Mouse (Mus musculus) midbrain, embryonic 15.5 days (tissue): ENCODE data around the gene Tln2. TPM values are rescaled to one million over a fixed set of nuclear protein-coding genes. Genes with fewer than 3 reads are reported as not detected.

Source experiments
- ATAC-seq: fragments of 200-750 bp; cut with Nextera tagmentation; replicated peaks from 2 replicates; pipeline ENCODE4 v1.8.0; 2017; ENCODE audit warnings: moderate TSS enrichment
- H3K27ac ChIP-seq: fragments of 300-500 bp; sonication (generic); 2 replicates; pipeline ENCODE4 v1.5.1; 2015; ENCODE audit warnings: mild to moderate bottlenecking, inconsistent platforms
- H3K27me3 ChIP-seq: fragments of 300-500 bp; sonication (generic); replicated peaks from 2 replicates; pipeline ENCODE4 v1.6.1; 2015; ENCODE audit warnings: inconsistent platforms
- H3K36me3 ChIP-seq: fragments of 300-500 bp; sonication (generic); replicated peaks from 2 replicates; pipeline ENCODE4 v1.6.1; 2015; ENCODE audit warnings: inconsistent platforms
- H3K4me1 ChIP-seq: fragments of 300-500 bp; sonication (generic); 2 replicates; pipeline ENCODE4 v1.6.1; 2015; ENCODE audit warnings: inconsistent platforms
- H3K4me2 ChIP-seq: fragments of 300-500 bp; sonication (generic); 2 replicates; pipeline ENCODE4 v1.6.1; 2015; ENCODE audit warnings: inconsistent platforms, mild to moderate bottlenecking, moderate library complexity
- H3K4me3 ChIP-seq: fragments of 300-500 bp; sonication (generic); 2 replicates; pipeline ENCODE4 v1.5.1; 2015; ENCODE audit warnings: mild to moderate bottlenecking, inconsistent platforms
- H3K9ac ChIP-seq: fragments of 300-500 bp; sonication (generic); 2 replicates; pipeline ENCODE4 v1.6.1; 2015; ENCODE audit warnings: mild to moderate bottlenecking, inconsistent platforms
- H3K9me3 ChIP-seq: fragments of 300-500 bp; sonication (generic); 2 replicates; pipeline ENCODE4 v1.6.1; 2016; ENCODE audit warnings: inconsistent platforms
- WGBS: fragments of 180-500 bp; shearing (Covaris S2); methylation state at CpG from one replicate; pipeline ENCODE4 v1.1.7; 2015; ENCODE audit warnings: mixed read lengths; 5-methylcytosine and 5-hydroxymethylcytosine counted together
- polyA plus RNA-seq: library from polyadenylated mRNA; unstranded; fragments of >200 nt; fragmentation: Nextera tagmentation; extraction: Ambion mirVana; gene quantifications from 2 replicates; pipeline ENCODE4 v1.2.1, GENCODE M21; 2015

Gene Tln2
- polyA plus RNA-seq, 1 experiment from 2014 or later = 31.2 TPM

GRCm38 (mm10) chr9:67368078-67368477, 191.4 kb downstream of the Tln2 start:
- ATAC-seq = no peak
- no peak overlapping the region for H3K9ac ChIP-seq
- no peaks in the 10 kb centered on the region for H3K4me1 ChIP-seq
- no peak overlapping the region for H3K4me2 ChIP-seq
- no peak overlapping the region for H3K4me3 ChIP-seq
- no peaks in the 10 kb centered on the region for H3K27me3 ChIP-seq
- WGBS = 94% methylated on average over 3 of the region's 3 CpGs
- H3K9me3 ChIP-seq = no peaks in the 10 kb centered on the region
- no peak overlapping the region for H3K27ac ChIP-seq
- no peaks in the 10 kb centered on the region for H3K36me3 ChIP-seq

- no peak overlapping the region for H3K9ac ChIP-seq
- H3K9me3 ChIP-seq = no peaks in the 10 kb centered on the region
- no peak overlapping the region for H3K4me3 ChIP-seq
- H3K27ac ChIP-seq = no peak overlapping the region
- no peaks in the 10 kb centered on the region for H3K36me3 ChIP-seq
- H3K4me1 ChIP-seq = no peaks in the 10 kb centered on the region
- H3K4me2 ChIP-seq = no peak overlapping the region
- no peak for ATAC-seq
- WGBS = 93% methylated on average over 10 of the region's 10 CpGs
- H3K27me3 ChIP-seq = no peaks in the 10 kb centered on the region
Measured at GRCm38 (mm10) chr9:67362511-67362910, 197.0 kb downstream of the Tln2 start.

GRCm38 (mm10) chr9:67362053-67362452, 197.4 kb downstream of the Tln2 start:
- Histone ChIP-seq H3K36me3 (no peaks in the 10 kb centered on the region), H3K9ac (no peak overlapping the region), H3K4me2 (no peak overlapping the region), H3K4me3 (no peak overlapping the region), H3K27me3 (no peaks in the 10 kb centered on the region), H3K4me1 (no peaks in the 10 kb centered on the region), H3K27ac (no peak overlapping the region), H3K9me3 (no peaks in the 10 kb centered on the region)
- WGBS = 49% methylated on average over 2 of the region's 2 CpGs
- no peak for ATAC-seq

GRCm38 (mm10) chr9:67361511-67361910, 198.0 kb downstream of the Tln2 start:
- Histone ChIP-seq H3K4me1 (no peaks in the 10 kb centered on the region), H3K36me3 (no peaks in the 10 kb centered on the region), H3K4me2 (no peak overlapping the region), H3K27me3 (no peaks in the 10 kb centered on the region), H3K4me3 (no peak overlapping the region), H3K9ac (no peak overlapping the region), H3K27ac (no peak overlapping the region), H3K9me3 (no peaks in the 10 kb centered on the region)
- 59% methylated on average over 5 of the region's 5 CpGs for WGBS
- ATAC-seq = no peak

GRCm38 (mm10) chr9:67354356-67354755, 205.1 kb downstream of the Tln2 start:
- no peak overlapping the region for H3K9ac ChIP-seq
- no peaks in the 10 kb centered on the region for H3K36me3 ChIP-seq
- H3K9me3 ChIP-seq = no peaks in the 10 kb centered on the region
- H3K4me2 ChIP-seq = no peak overlapping the region
- no peaks in the 10 kb centered on the region for H3K4me1 ChIP-seq
- H3K27ac ChIP-seq = no peak overlapping the region
- no peaks in the 10 kb centered on the region for H3K27me3 ChIP-seq
- 94% methylated on average over 14 of the region's 14 CpGs for WGBS
- no peak overlapping the region for H3K4me3 ChIP-seq
- ATAC-seq = no peak

- H3K27ac ChIP-seq = no peak overlapping the region
- H3K9me3 ChIP-seq = no peaks in the 10 kb centered on the region
- H3K4me3 ChIP-seq = no peak overlapping the region
- H3K9ac ChIP-seq = no peak overlapping the region
- H3K36me3 ChIP-seq = no peaks in the 10 kb centered on the region
- no peak overlapping the region for H3K4me2 ChIP-seq
- no peaks in the 10 kb centered on the region for H3K4me1 ChIP-seq
- WGBS = 81% methylated on average over 7 of the region's 7 CpGs
- no peaks in the 10 kb centered on the region for H3K27me3 ChIP-seq
- no peak for ATAC-seq
Measured at GRCm38 (mm10) chr9:67353365-67353764, 206.1 kb downstream of the Tln2 start.

- Histone ChIP-seq H3K9ac (no peak overlapping the region), H3K36me3 (no peaks in the 10 kb centered on the region), H3K27me3 (no peaks in the 10 kb centered on the region), H3K4me2 (no peak overlapping the region), H3K4me1 (no peaks in the 10 kb centered on the region), H3K4me3 (no peak overlapping the region), H3K27ac (no peak overlapping the region), H3K9me3 (no peaks in the 10 kb centered on the region)
- ATAC-seq = no peak
- 91% methylated on average over 7 of the region's 7 CpGs for WGBS
Measured at GRCm38 (mm10) chr9:67348983-67349382, 210.5 kb downstream of the Tln2 start.

- Histone ChIP-seq H3K4me3 (no peak overlapping the region), H3K27ac (no peak overlapping the region), H3K9me3 (no peaks in the 10 kb centered on the region), H3K4me2 (no peak overlapping the region), H3K9ac (no peak overlapping the region), H3K36me3 (no peaks in the 10 kb centered on the region), H3K27me3 (no peaks in the 10 kb centered on the region), H3K4me1 (no peaks in the 10 kb centered on the region)
- ATAC-seq = no peak
- WGBS = 86% methylated on average over 5 of the region's 5 CpGs
Measured at GRCm38 (mm10) chr9:67347184-67347583, 212.3 kb downstream of the Tln2 start.

GRCm38 (mm10) chr9:67331281-67331680, 228.2 kb downstream of the Tln2 start:
- Histone ChIP-seq H3K9me3 (no peaks in the 10 kb centered on the region), H3K4me3 (no peak overlapping the region), H3K9ac (no peak overlapping the region), H3K36me3 (no peaks in the 10 kb centered on the region), H3K27me3 (no peaks in the 10 kb centered on the region), H3K27ac (no peak overlapping the region), H3K4me1 (no peaks in the 10 kb centered on the region), H3K4me2 (no peak overlapping the region)
- WGBS = 88% methylated on average over 3 of the region's 3 CpGs
- ATAC-seq = no peak

GRCm38 (mm10) chr9:67328451-67328850, 231.1 kb downstream of the Tln2 start:
- H3K36me3 ChIP-seq = no peaks in the 10 kb centered on the region
- 91% methylated on average over 3 of the region's 3 CpGs for WGBS
- H3K4me1 ChIP-seq = no peaks in the 10 kb centered on the region
- H3K27ac ChIP-seq = no peak overlapping the region
- H3K4me3 ChIP-seq = no peak overlapping the region
- H3K27me3 ChIP-seq = no peaks in the 10 kb centered on the region
- ATAC-seq = no peak
- H3K9ac ChIP-seq = no peak overlapping the region
- no peaks in the 10 kb centered on the region for H3K9me3 ChIP-seq
- H3K4me2 ChIP-seq = no peak overlapping the region

GRCm38 (mm10) chr9:67321886-67322285, 237.6 kb downstream of the Tln2 start:
- H3K9me3 ChIP-seq = no peaks in the 10 kb centered on the region
- no peak overlapping the region for H3K27ac ChIP-seq
- H3K4me3 ChIP-seq = no peak overlapping the region
- H3K9ac ChIP-seq = no peak overlapping the region
- no peaks in the 10 kb centered on the region for H3K4me1 ChIP-seq
- H3K27me3 ChIP-seq = no peaks in the 10 kb centered on the region
- H3K4me2 ChIP-seq = no peak overlapping the region
- 89% methylated on average over 6 of the region's 6 CpGs for WGBS
- H3K36me3 ChIP-seq = no peaks in the 10 kb centered on the region
- ATAC-seq = no peak

- no peak for ATAC-seq
Measured at GRCm38 (mm10) chr9:67315356-67315755, 244.1 kb downstream of the Tln2 start.

GRCm38 (mm10) chr9:67304992-67305391, 254.5 kb downstream of the Tln2 start:
- no peak overlapping the region for H3K9ac ChIP-seq
- no peak overlapping the region for H3K4me3 ChIP-seq
- no peak overlapping the region for H3K27ac ChIP-seq
- H3K27me3 ChIP-seq = no peaks in the 10 kb centered on the region
- H3K4me2 ChIP-seq = no peak overlapping the region
- no peaks in the 10 kb centered on the region; the same call in 1 of the 2 replicates for H3K4me1 ChIP-seq
- no peak for ATAC-seq
- H3K36me3 ChIP-seq = no peaks in the 10 kb centered on the region
- 82% methylated on average over 6 of the region's 6 CpGs for WGBS
- no peaks in the 10 kb centered on the region for H3K9me3 ChIP-seq

More at GRCm38 (mm10) chr9:67315356-67315755, 244.1 kb downstream of the Tln2 start:
- 3% methylated on average over 3 of the region's 3 CpGs for WGBS
- no peak overlapping the region for H3K4me3 ChIP-seq
- H3K9me3 ChIP-seq = no peaks in the 10 kb centered on the region
- no peak overlapping the region for H3K27ac ChIP-seq
- no peaks in the 10 kb centered on the region for H3K36me3 ChIP-seq
- H3K27me3 ChIP-seq = no peaks in the 10 kb centered on the region
- no peaks in the 10 kb centered on the region for H3K4me1 ChIP-seq
- H3K4me2 ChIP-seq = no peak overlapping the region
- H3K9ac ChIP-seq = no peak overlapping the region

- Histone ChIP-seq H3K27me3 (no peaks in the 10 kb centered on the region), H3K9ac (no peak overlapping the region), H3K4me3 (no peak overlapping the region), H3K4me1 (no peaks in the 10 kb centered on the region; the same call in 1 of the 2 replicates), H3K9me3 (no peaks in the 10 kb centered on the region), H3K4me2 (no peak overlapping the region), H3K27ac (no peak overlapping the region), H3K36me3 (no peaks in the 10 kb centered on the region)
- no peak for ATAC-seq
Measured at GRCm38 (mm10) chr9:67303986-67304385, 255.5 kb downstream of the Tln2 start.
